Mouse (Mus musculus) C2C12 (cell line): ENCODE results near the gene Klhdc4. TPM values are rescaled to one million over a fixed set of nuclear protein-coding genes. Genes with fewer than 3 reads are reported as not detected.

ENCODE experiments used
- H3K27me3 ChIP-seq: one replicate; pipeline ENCODE4 v1.6.1; 2011; ENCODE audit not compliant: control insufficient read depth, insufficient read depth, insufficient read length
- H3K36me3 ChIP-seq: one replicate; pipeline ENCODE4 v1.6.1; 2011; ENCODE audit not compliant: control insufficient read depth, insufficient read depth
- H3K4me3 ChIP-seq: one replicate; pipeline ENCODE4 v1.5.1; 2011; ENCODE audit warnings: mild to moderate bottlenecking, control low read depth; ENCODE audit not compliant: poor library complexity, insufficient read depth, severe bottlenecking
- H3K79me2 ChIP-seq: one replicate; pipeline ENCODE4 v1.6.1; 2011; ENCODE audit not compliant: control insufficient read depth, insufficient read depth
- H3K79me3 ChIP-seq: one replicate; pipeline ENCODE4 v1.6.1; 2011; ENCODE audit warnings: low read depth, control low read depth
- H3ac ChIP-seq: one replicate; pipeline ENCODE3; 2011; ENCODE audit warnings: low read depth; ENCODE audit not compliant: control insufficient read depth, insufficient read length
- CEBPB ChIP-seq: IDR thresholded peaks from one replicate; pipeline ENCODE4 v1.6.1; 2011; ENCODE audit warnings: low read depth, mild to moderate bottlenecking, control low read depth, moderate library complexity
- CTCF ChIP-seq: IDR thresholded peaks from one replicate; pipeline ENCODE4 v1.5.1; 2011; ENCODE audit not compliant: control insufficient read depth, insufficient read depth, insufficient read length
- FOSL1 ChIP-seq: IDR thresholded peaks from one replicate; pipeline ENCODE4 v1.8.0; 2011; ENCODE audit warnings: mild to moderate bottlenecking, low read length; ENCODE audit not compliant: poor library complexity, insufficient read depth, severe bottlenecking
- MAX ChIP-seq: IDR thresholded peaks from one replicate; pipeline ENCODE4 v1.6.1; 2011; ENCODE audit warnings: mild to moderate bottlenecking, control low read depth
- MYOD1 ChIP-seq: IDR thresholded peaks from one replicate; pipeline ENCODE4 v1.6.1; 2011; ENCODE audit warnings: low read depth; ENCODE audit not compliant: control insufficient read depth, insufficient read length
- MYOG ChIP-seq: IDR thresholded peaks from one replicate; pipeline ENCODE4 v1.6.1; 2011; ENCODE audit not compliant: control insufficient read depth, insufficient read length; ENCODE audit errors: extremely low read depth
- USF1 ChIP-seq: IDR thresholded peaks from one replicate; pipeline ENCODE4 v1.6.1; 2011; ENCODE audit warnings: low read depth, mild to moderate bottlenecking, control low read depth, moderate library complexity
- polyA plus RNA-seq: library from polyadenylated mRNA; unstranded; fragments of >200 nt; fragmentation: generic; extraction: Trizol; gene quantifications from one replicate; pipeline ENCODE4 v1.2.1, GENCODE M21; 2012; ENCODE audit warnings: missing spikeins

Klhdc4 gene
- polyA plus RNA-seq, 1 experiment, result 53.5 TPM

GRCm38 (mm10) chr8:121832061-121832460 is 2.7 kb upstream of the Klhdc4 start:
- no peaks in the 10 kb centered on the region for H3K27me3 ChIP-seq
- H3K4me3 ChIP-seq, result no peak overlapping the region
- H3K79me2 ChIP-seq, result peaks cover 25% of the 10 kb centered on the region
- H3ac ChIP-seq, result no peak overlapping the region
- no peaks in the 10 kb centered on the region for H3K36me3 ChIP-seq
- TF ChIP-seq MYOD1 (no peak), FOSL1 (no peak), CTCF (no peak), USF1 (no peak), MAX (no peak), MYOG (no peak), CEBPB (no peak)
- peaks cover 18% of the 10 kb centered on the region for H3K79me3 ChIP-seq

GRCm38 (mm10) chr8:121829777-121830362 is 501 bp upstream of the Klhdc4 start:
- peaks cover 25% of the 10 kb centered on the region for H3K79me2 ChIP-seq
- TF ChIP-seq MYOD1 (no peak), MAX (no peak), CEBPB (no peak), MYOG (no peak), FOSL1 (no peak), USF1 (no peak), CTCF (no peak)
- no peaks in the 10 kb centered on the region for H3K36me3 ChIP-seq
- H3K79me3 ChIP-seq, result peaks cover 19% of the 10 kb centered on the region
- peak overlapping the region; percentile 47 for H3ac ChIP-seq
- H3K27me3 ChIP-seq, result no peaks in the 10 kb centered on the region
- H3K4me3 ChIP-seq, result peak overlapping the region; percentile 92

- peak overlapping the region; percentile 92 for H3K4me3 ChIP-seq
- no peaks in the 10 kb centered on the region for H3K27me3 ChIP-seq
- H3K79me2 ChIP-seq, result peaks cover 25% of the 10 kb centered on the region
- H3ac ChIP-seq, result peak overlapping the region; percentile 82
- H3K36me3 ChIP-seq, result no peaks in the 10 kb centered on the region
- peaks cover 19% of the 10 kb centered on the region for H3K79me3 ChIP-seq
- TF ChIP-seq FOSL1 (no peak), MAX (no peak), MYOG (no peak), MYOD1 (no peak), CTCF (no peak), USF1 (no peak), CEBPB (no peak)
Observed at GRCm38 (mm10) chr8:121828376-121829023, 869 bp downstream of the Klhdc4 start.

GRCm38 (mm10) chr8:121827726-121828125 is 1.6 kb downstream of the Klhdc4 start:
- Histone ChIP-seq H3K79me2 (peaks cover 25% of the 10 kb centered on the region), H3ac (no peak overlapping the region), H3K79me3 (peaks cover 19% of the 10 kb centered on the region), H3K36me3 (no peaks in the 10 kb centered on the region), H3K27me3 (no peaks in the 10 kb centered on the region), H3K4me3 (no peak overlapping the region)
- TF ChIP-seq MYOG (no peak), FOSL1 (no peak), MAX (no peak), USF1 (no peak), CTCF (no peak), CEBPB (no peak), MYOD1 (no peak)

GRCm38 (mm10) chr8:121821770-121822169 is 7.6 kb downstream of the Klhdc4 start:
- peaks cover 11% of the 10 kb centered on the region for H3K79me3 ChIP-seq
- peaks cover 20% of the 10 kb centered on the region for H3K79me2 ChIP-seq
- peaks cover 14% of the 10 kb centered on the region for H3K36me3 ChIP-seq
- no peak overlapping the region for H3K4me3 ChIP-seq
- H3K27me3 ChIP-seq, result no peaks in the 10 kb centered on the region
- TF ChIP-seq MYOD1, result no peak
- no peak overlapping the region for H3ac ChIP-seq

- peaks cover 11% of the 10 kb centered on the region for H3K79me3 ChIP-seq
- no peak overlapping the region for H3ac ChIP-seq
- no peak overlapping the region for H3K4me3 ChIP-seq
- no peaks in the 10 kb centered on the region for H3K27me3 ChIP-seq
- peaks cover 20% of the 10 kb centered on the region for H3K79me2 ChIP-seq
- TF ChIP-seq FOSL1 (no peak), CEBPB (no peak), MYOD1 (no peak)
- H3K36me3 ChIP-seq, result peaks cover 14% of the 10 kb centered on the region
Observed at GRCm38 (mm10) chr8:121821320-121821719, 8.0 kb downstream of the Klhdc4 start.
